Mouse (Mus musculus): ENCODE measurements around the gene Olfr78. TPM values are rescaled to one million over a fixed set of nuclear protein-coding genes. Genes with fewer than 3 reads are reported as not detected.

The Olfr78 gene
- 0.14 and 0.39 TPM in 2 replicates for polyA plus RNA-seq (2015; fragmentation: Nextera tagmentation; extraction: Ambion mirVana)

DNA sequence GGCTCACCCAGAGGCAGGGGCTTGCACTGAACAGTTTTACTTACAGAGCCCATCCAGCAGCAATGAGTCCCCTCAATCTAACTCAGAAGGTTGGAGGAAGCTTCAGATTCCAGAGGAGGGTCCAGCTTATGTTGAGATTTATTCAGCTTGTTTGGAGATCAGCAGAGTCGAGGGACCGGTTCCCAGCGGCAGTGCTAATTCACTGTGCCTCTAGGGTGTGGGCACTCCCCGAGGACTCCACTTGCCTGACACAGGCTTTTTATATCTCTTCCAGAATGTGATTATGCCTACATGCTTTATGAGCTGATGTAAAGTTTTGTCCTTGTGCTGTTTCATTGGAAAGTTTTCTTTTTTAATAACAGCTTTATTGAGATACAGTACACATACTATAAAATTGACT is at the start of gene Olfr78, which contains the start of gene Olfr560:
Gene Olfr78 (minus strand): TSS at position 206 of the 400 bp plus-strand sequence.
Gene Olfr560 (minus strand): TSS at position 101 of the 400 bp plus-strand sequence.
- Histone ChIP-seq H3K4me1 (ENCODE audit: control insufficient read depth, insufficient read depth, low read length) (no peaks in the 10 kb centered on the region), H3K9ac (ENCODE audit: low read length) (no peak within 1 kb of the TSS), H3K27ac (ENCODE audit: low read length) (no peak within 1 kb of the TSS), H3K27me3 (ENCODE audit: control insufficient read depth, insufficient read depth, low read length) (no peaks in the 10 kb centered on the region), H3K9me3 (replicated peaks; ENCODE audit: control insufficient read depth, low read length) (no peaks in the 10 kb centered on the region), H3K4me3 (ENCODE audit: low read length) (no peak within 1 kb of the TSS), H3K36me3 (ENCODE audit: control insufficient read depth, insufficient read depth) (no peaks in the 10 kb centered on the region), H3K4me2 (ENCODE audit: low read depth, low read length) (no peak within 1 kb of the TSS)
- 55% methylated on average over 4 of the region's 4 CpGs for WGBS
- ATAC-seq (replicated peaks; ENCODE audit: extremely low read depth, insufficient read depth, low FRiP score): no peak

DNA sequence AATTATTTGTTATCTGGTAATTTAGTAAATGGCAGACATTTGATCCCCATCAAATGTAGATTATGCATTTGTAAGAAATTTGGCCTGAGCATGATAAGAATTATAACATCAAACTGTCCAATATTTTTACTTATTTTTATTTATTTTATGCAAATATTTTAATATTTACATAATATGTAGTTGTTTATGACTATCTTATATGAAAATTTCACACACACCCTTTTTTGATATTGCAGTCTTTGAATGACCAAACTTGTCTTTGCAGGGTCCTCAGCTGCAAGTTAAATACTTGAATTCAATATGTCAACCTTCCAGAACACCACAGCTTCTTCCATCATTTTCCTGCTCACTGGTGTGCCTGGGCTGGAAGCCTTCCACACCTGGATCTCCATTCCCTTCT is 43.9 kb upstream of the Olfr78 start, which contains the start of gene Olfr564:
Gene Olfr564 (plus strand): TSS at position 301 of the 400 bp plus-strand sequence.
- Histone ChIP-seq H3K27ac (ENCODE audit: low read length) (no peak within 1 kb of the TSS), H3K4me2 (ENCODE audit: low read depth, low read length) (no peak within 1 kb of the TSS), H3K9ac (ENCODE audit: low read length) (no peak within 1 kb of the TSS), H3K36me3 (ENCODE audit: control insufficient read depth, insufficient read depth) (no peaks in the 10 kb centered on the region), H3K27me3 (ENCODE audit: control insufficient read depth, insufficient read depth, low read length) (no peaks in the 10 kb centered on the region), H3K9me3 (replicated peaks; ENCODE audit: control insufficient read depth, low read length) (no peaks in the 10 kb centered on the region), H3K4me3 (ENCODE audit: low read length) (no peak within 1 kb of the TSS), H3K4me1 (ENCODE audit: control insufficient read depth, insufficient read depth, low read length) (no peaks in the 10 kb centered on the region)
- ATAC-seq (replicated peaks; ENCODE audit: extremely low read depth, insufficient read depth, low FRiP score): no peak

DNA sequence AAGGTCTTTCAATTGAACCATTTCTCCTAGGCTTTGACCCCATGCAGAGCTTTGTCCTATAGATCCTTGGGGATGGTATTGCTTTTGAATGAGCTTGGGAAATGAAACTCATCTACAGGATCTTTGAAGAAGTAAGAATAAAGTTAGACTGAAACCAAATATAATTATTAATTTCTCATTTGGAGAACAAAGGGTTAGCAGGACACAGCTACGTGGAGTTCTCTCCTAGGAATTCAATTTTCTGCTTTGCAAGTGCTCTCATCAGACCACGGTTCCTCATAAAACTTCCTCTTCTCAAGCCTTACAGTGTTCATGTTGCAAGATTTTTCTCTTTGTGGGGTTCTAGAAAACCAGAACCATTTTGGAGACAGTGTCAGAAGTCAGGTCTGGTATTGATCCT is 11.7 kb upstream of the Olfr78 start, which contains the start of gene Olfr561:
Gene Olfr561 (plus strand): TSS at position 301 of the 400 bp plus-strand sequence.
- Histone ChIP-seq H3K4me1 (ENCODE audit: control insufficient read depth, insufficient read depth, low read length) (no peaks in the 10 kb centered on the region), H3K4me2 (ENCODE audit: low read depth, low read length) (no peak within 1 kb of the TSS), H3K9ac (ENCODE audit: low read length) (no peak within 1 kb of the TSS), H3K27ac (ENCODE audit: low read length) (no peak within 1 kb of the TSS), H3K36me3 (ENCODE audit: control insufficient read depth, insufficient read depth) (no peaks in the 10 kb centered on the region), H3K27me3 (ENCODE audit: control insufficient read depth, insufficient read depth, low read length) (no peaks in the 10 kb centered on the region), H3K4me3 (ENCODE audit: low read length) (no peak within 1 kb of the TSS), H3K9me3 (replicated peaks; ENCODE audit: control insufficient read depth, low read length) (no peaks in the 10 kb centered on the region)
- WGBS: 63% methylated on average over 2 of the region's 2 CpGs
- ATAC-seq (replicated peaks; ENCODE audit: extremely low read depth, insufficient read depth, low FRiP score): no peak

DNA sequence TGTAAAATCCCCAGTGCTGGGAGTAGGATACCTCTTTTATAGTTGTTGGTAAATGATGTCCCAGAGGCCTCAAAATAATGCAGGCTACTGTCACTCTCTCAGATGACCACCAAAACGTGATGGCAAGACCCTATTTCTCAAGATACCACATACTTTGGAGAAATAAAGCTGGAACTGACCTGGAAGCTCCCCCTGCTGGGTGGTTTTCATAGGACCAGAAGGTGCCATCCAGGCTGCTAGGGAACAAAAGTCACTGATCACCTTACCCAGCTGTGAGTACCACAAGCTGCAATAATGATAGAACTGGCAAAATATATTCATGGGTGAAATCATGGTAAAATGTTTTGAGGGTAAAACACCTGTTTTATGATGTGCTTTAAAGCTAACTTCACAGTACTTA is 7.2 kb downstream of the Olfr78 start:
- ATAC-seq (replicated peaks; ENCODE audit: extremely low read depth, insufficient read depth, low FRiP score): no peak
- H3K9ac ChIP-seq (ENCODE audit: low read length): no peak overlapping the region
- H3K4me2 ChIP-seq (ENCODE audit: low read depth, low read length): no peak overlapping the region
- no peaks in the 10 kb centered on the region for H3K27me3 ChIP-seq (ENCODE audit: control insufficient read depth, insufficient read depth, low read length)
- no peaks in the 10 kb centered on the region for H3K4me1 ChIP-seq (ENCODE audit: control insufficient read depth, insufficient read depth, low read length)
- no peak overlapping the region for H3K4me3 ChIP-seq (ENCODE audit: low read length)
- WGBS: 14% methylated on average over 1 of the region's 1 CpGs
- no peaks in the 10 kb centered on the region for H3K36me3 ChIP-seq (ENCODE audit: control insufficient read depth, insufficient read depth)
- H3K9me3 ChIP-seq (replicated peaks; ENCODE audit: control insufficient read depth, low read length): no peaks in the 10 kb centered on the region
- no peak overlapping the region for H3K27ac ChIP-seq (ENCODE audit: low read length)

DNA sequence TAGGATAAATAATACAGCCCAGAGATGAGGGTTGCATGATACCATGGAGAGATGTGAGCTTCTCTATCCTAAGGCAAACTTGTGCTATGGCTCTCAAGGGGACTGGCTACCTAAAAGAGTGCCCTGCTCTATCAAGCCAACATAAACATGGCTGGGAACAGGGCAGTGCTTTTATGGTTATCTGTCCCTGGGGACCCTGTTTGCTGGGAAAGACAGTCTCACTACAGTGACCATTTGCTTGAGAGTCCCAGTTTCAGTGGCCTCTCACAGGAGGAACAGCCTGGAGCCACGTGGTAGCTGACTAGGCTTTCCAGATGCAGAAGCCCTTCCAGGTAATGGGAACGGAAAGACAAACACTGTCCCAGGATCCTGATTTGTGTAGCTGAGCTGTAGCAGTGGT is 21.6 kb downstream of the Olfr78 start:
- ATAC-seq (replicated peaks; ENCODE audit: extremely low read depth, insufficient read depth, low FRiP score): no peak
- 38% methylated on average over 2 of the region's 2 CpGs for WGBS

DNA sequence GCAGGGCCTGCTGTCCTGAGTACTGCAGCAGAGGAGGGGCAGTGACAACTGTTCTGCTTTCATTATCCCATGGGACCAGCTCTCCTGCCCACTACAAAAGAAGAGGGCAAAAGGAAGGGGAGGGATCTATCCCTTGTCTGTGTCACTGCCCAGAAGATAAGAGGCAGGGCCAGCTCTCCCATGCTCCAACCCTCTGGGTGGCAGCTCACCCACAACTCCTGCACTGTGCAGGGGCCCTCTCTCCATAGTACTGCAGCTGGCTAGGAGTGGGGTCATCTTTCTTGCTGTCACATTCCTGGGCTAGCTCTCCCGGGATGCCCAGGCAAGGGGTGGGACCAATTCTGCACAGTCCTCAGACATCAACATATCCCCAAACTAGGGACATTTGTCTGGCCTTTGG is 25.5 kb downstream of the Olfr78 start:
- H3K36me3 ChIP-seq (ENCODE audit: control insufficient read depth, insufficient read depth): no peaks in the 10 kb centered on the region
- ATAC-seq (replicated peaks; ENCODE audit: extremely low read depth, insufficient read depth, low FRiP score): no peak
- H3K9me3 ChIP-seq (replicated peaks; ENCODE audit: control insufficient read depth, low read length): no peaks in the 10 kb centered on the region
- H3K4me1 ChIP-seq (ENCODE audit: control insufficient read depth, insufficient read depth, low read length): no peaks in the 10 kb centered on the region
- H3K4me3 ChIP-seq (ENCODE audit: low read length): no peak overlapping the region
- no peak overlapping the region for H3K27ac ChIP-seq (ENCODE audit: low read length)
- no peak overlapping the region for H3K9ac ChIP-seq (ENCODE audit: low read length)
- no peaks in the 10 kb centered on the region for H3K27me3 ChIP-seq (ENCODE audit: control insufficient read depth, insufficient read depth, low read length)
- 26% methylated on average over 1 of the region's 1 CpGs for WGBS
- H3K4me2 ChIP-seq (ENCODE audit: low read depth, low read length): no peak overlapping the region

More for the DNA sequence above, 21.6 kb downstream of the Olfr78 start:
- no peak overlapping the region for H3K4me2 ChIP-seq (ENCODE audit: low read depth, low read length)
- no peaks in the 10 kb centered on the region for H3K9me3 ChIP-seq (replicated peaks; ENCODE audit: control insufficient read depth, low read length)
- no peak overlapping the region for H3K9ac ChIP-seq (ENCODE audit: low read length)
- H3K27ac ChIP-seq (ENCODE audit: low read length): no peak overlapping the region
- no peak overlapping the region for H3K4me3 ChIP-seq (ENCODE audit: low read length)
- H3K4me1 ChIP-seq (ENCODE audit: control insufficient read depth, insufficient read depth, low read length): no peaks in the 10 kb centered on the region
- H3K27me3 ChIP-seq (ENCODE audit: control insufficient read depth, insufficient read depth, low read length): no peaks in the 10 kb centered on the region
- H3K36me3 ChIP-seq (ENCODE audit: control insufficient read depth, insufficient read depth): no peaks in the 10 kb centered on the region

DNA sequence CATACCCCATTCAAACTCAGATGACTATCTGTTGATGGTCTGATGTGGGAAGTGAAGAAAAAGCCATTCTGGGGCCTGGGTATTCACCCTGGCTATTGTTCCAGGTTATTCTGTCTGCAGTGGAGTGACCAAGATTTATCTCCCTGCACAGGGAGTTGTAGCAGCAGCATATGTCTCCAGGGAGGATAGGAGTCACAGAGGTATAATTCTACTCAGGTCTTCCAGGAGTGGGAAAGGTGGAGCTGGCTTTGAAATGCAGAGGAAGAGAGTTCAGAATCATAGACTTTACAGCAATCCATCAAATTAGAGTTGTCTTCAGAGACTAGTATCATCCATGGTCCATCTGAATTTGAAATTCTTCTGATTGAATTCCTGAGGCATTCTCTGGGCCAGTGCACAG is 31.9 kb downstream of the Olfr78 start, which contains the start of gene Olfr559:
Gene Olfr559 (minus strand): TSS at position 101 of the 400 bp plus-strand sequence.
- Histone ChIP-seq H3K27ac (ENCODE audit: low read length) (no peak within 1 kb of the TSS), H3K9me3 (replicated peaks; ENCODE audit: control insufficient read depth, low read length) (no peaks in the 10 kb centered on the region), H3K4me1 (ENCODE audit: control insufficient read depth, insufficient read depth, low read length) (no peaks in the 10 kb centered on the region), H3K4me3 (ENCODE audit: low read length) (no peak within 1 kb of the TSS), H3K27me3 (ENCODE audit: control insufficient read depth, insufficient read depth, low read length) (no peaks in the 10 kb centered on the region), H3K4me2 (ENCODE audit: low read depth, low read length) (no peak within 1 kb of the TSS), H3K9ac (ENCODE audit: low read length) (no peak within 1 kb of the TSS), H3K36me3 (ENCODE audit: control insufficient read depth, insufficient read depth) (no peaks in the 10 kb centered on the region)
- ATAC-seq (replicated peaks; ENCODE audit: extremely low read depth, insufficient read depth, low FRiP score): no peak

DNA sequence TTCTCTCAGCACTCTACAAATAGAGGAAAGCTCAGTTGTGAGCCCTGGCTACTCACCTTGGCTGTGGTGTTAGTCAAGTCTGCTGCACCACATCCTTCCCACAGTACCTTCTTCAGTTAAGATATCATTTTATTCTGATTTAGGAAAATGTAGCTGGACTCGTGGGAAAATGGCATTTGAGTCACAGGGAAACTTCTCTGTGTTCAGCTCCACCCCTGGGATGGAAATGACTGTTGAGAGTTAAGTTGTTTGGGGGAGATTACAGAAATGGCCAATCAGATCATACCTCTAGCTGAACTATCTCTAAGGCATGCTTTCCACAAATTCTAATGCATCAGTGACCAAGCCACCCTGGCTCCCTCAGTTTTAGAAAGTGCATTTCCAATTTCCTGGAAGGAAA is 40.3 kb downstream of the Olfr78 start, which contains the start of gene Olfr33:
Gene Olfr33 (minus strand): TSS at position 101 of the 400 bp plus-strand sequence.
- WGBS: 33% methylated on average over 1 of the region's 1 CpGs
- no peaks in the 10 kb centered on the region for H3K36me3 ChIP-seq (ENCODE audit: control insufficient read depth, insufficient read depth)
- H3K27ac ChIP-seq (ENCODE audit: low read length): no peak within 1 kb of the TSS
- no peak within 1 kb of the TSS for H3K9ac ChIP-seq (ENCODE audit: low read length)
- H3K9me3 ChIP-seq (replicated peaks; ENCODE audit: control insufficient read depth, low read length): peaks cover 3% of the 10 kb centered on the region; the same call in 1 of the 2 replicates
- H3K27me3 ChIP-seq (ENCODE audit: control insufficient read depth, insufficient read depth, low read length): no peaks in the 10 kb centered on the region
- ATAC-seq (replicated peaks; ENCODE audit: extremely low read depth, insufficient read depth, low FRiP score): no peak
- H3K4me3 ChIP-seq (ENCODE audit: low read length): no peak within 1 kb of the TSS
- H3K4me2 ChIP-seq (ENCODE audit: low read depth, low read length): no peak within 1 kb of the TSS
- no peaks in the 10 kb centered on the region for H3K4me1 ChIP-seq (ENCODE audit: control insufficient read depth, insufficient read depth, low read length)

DNA sequence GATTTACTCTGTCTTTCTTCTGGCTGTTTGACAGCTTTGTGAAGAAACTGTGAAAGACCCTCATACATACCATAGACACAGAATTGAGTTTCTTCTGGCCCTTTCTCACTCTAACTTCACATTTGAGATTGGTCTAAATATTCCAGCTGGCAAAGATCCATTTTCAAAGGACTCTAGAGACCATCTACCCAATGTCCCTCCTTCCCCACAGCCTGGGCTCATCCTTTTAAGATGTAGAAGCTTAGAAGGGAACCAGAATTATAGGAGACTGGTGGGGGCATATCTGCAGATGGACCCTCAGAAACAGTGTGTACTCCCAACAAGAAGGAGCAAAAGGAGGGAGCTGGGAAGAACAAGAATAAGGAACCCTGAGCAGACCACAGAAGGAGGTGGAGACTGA is 57.4 kb downstream of the Olfr78 start, which contains the start of gene Olfr558:
Gene Olfr558 (plus strand): TSS at position 301 of the 400 bp plus-strand sequence.
- Histone ChIP-seq H3K36me3 (ENCODE audit: control insufficient read depth, insufficient read depth) (no peaks in the 10 kb centered on the region), H3K4me3 (ENCODE audit: low read length) (no peak within 1 kb of the TSS), H3K9me3 (replicated peaks; ENCODE audit: control insufficient read depth, low read length) (no peaks in the 10 kb centered on the region), H3K4me1 (ENCODE audit: control insufficient read depth, insufficient read depth, low read length) (no peaks in the 10 kb centered on the region), H3K9ac (ENCODE audit: low read length) (no peak within 1 kb of the TSS), H3K27me3 (ENCODE audit: control insufficient read depth, insufficient read depth, low read length) (no peaks in the 10 kb centered on the region), H3K4me2 (ENCODE audit: low read depth, low read length) (no peak within 1 kb of the TSS), H3K27ac (ENCODE audit: low read length) (no peak within 1 kb of the TSS)
- no peak for ATAC-seq (replicated peaks; ENCODE audit: extremely low read depth, insufficient read depth, low FRiP score)

Data from heart, embryonic 16.5 days (tissue).